Mouse (Mus musculus): ENCODE results near the gene Mex3d. TPM values are rescaled to one million over a fixed set of nuclear protein-coding genes. Genes with fewer than 3 reads are reported as not detected.
A peak's percentile ranks its signal among the peaks of the same experiment; 100 is the strongest.

Gene Mex3d
- polyA plus RNA-seq, 1 experiment from 2014 or later: 2.1 TPM

GRCm38 (mm10) chr10:80331636-80332524 is 55.6 kb downstream of the Mex3d start:
- H3K4me1 ChIP-seq: peaks cover 57% of the 10 kb centered on the region
- H3K27ac ChIP-seq: peak overlapping the region; percentile 93
- H3K4me2 ChIP-seq: peak overlapping the region; percentile 83
- ATAC-seq: peak; percentile 82
- H3K9ac ChIP-seq: peak overlapping the region; percentile 74
- H3K27me3 ChIP-seq (replicated peaks): peaks cover 29% of the 10 kb centered on the region; the same call in 1 of the 2 replicates
- H3K36me3 ChIP-seq: peaks cover 36% of the 10 kb centered on the region
- H3K4me3 ChIP-seq: peak overlapping the region; percentile 64
- no peaks in the 10 kb centered on the region for H3K9me3 ChIP-seq (replicated peaks)
- WGBS (ENCODE audit: insufficient replicate concordance): 14% methylated on average over 10 of the region's 10 CpGs

GRCm38 (mm10) chr10:80330888-80331287 is 56.6 kb downstream of the Mex3d start:
- WGBS (ENCODE audit: insufficient replicate concordance): 58% methylated on average over 2 of the region's 2 CpGs
- Histone ChIP-seq H3K36me3 (peaks cover 26% of the 10 kb centered on the region), H3K4me1 (peaks cover 60% of the 10 kb centered on the region), H3K27ac (peak overlapping the region; percentile 93), H3K27me3 (replicated peaks) (peaks cover 22% of the 10 kb centered on the region; the same call in 1 of the 2 replicates), H3K9ac (peak overlapping the region; percentile 74), H3K9me3 (replicated peaks) (no peaks in the 10 kb centered on the region), H3K4me3 (peak overlapping the region; percentile 64), H3K4me2 (peak overlapping the region; percentile 83)
- no peak for ATAC-seq

Small RNA genes within 50 kb of the gene (microRNA-seq; reads per million reads assigned to microRNA genes)
- not detected for gene Gm22721

Other genes with a start within 250 kb of the Mex3d start
- gene Atp5d, start 249.0 kb downstream of the Mex3d start, polyA plus RNA-seq (2016; fragmentation: Nextera tagmentation; extraction: Ambion mirVana): 393 and 419 TPM in 2 replicates
- 0.94 and 0.96 TPM in 2 replicates for gene Cbarp, start 246.8 kb downstream of the Mex3d start, polyA plus RNA-seq (2016; fragmentation: Nextera tagmentation; extraction: Ambion mirVana)
- gene Midn, start 239.4 kb downstream of the Mex3d start, polyA plus RNA-seq (2016; fragmentation: Nextera tagmentation; extraction: Ambion mirVana): 5.7 and 6.3 TPM in 2 replicates
- 22.1 and 27.3 TPM in 2 replicates for gene Cirbp, start 221.7 kb downstream of the Mex3d start, polyA plus RNA-seq (2016; fragmentation: Nextera tagmentation; extraction: Ambion mirVana)
- 14.0 and 16.4 TPM in 2 replicates for gene 1600002K03Rik, start 214.7 kb downstream of the Mex3d start, polyA plus RNA-seq (2016; fragmentation: Nextera tagmentation; extraction: Ambion mirVana)
- gene Efna2, start 208.2 kb downstream of the Mex3d start, polyA plus RNA-seq (2016; fragmentation: Nextera tagmentation; extraction: Ambion mirVana): 3.1 and 3.4 TPM in 2 replicates
- 33.5 and 35.1 TPM in 2 replicates for gene Mum1, start 161.2 kb downstream of the Mex3d start, polyA plus RNA-seq (2016; fragmentation: Nextera tagmentation; extraction: Ambion mirVana)
- 296 and 312 TPM in 2 replicates for gene Ndufs7, start 138.5 kb downstream of the Mex3d start, polyA plus RNA-seq (2016; fragmentation: Nextera tagmentation; extraction: Ambion mirVana)
- 43.0 and 50.0 TPM in 2 replicates for gene Gamt, start 126.6 kb downstream of the Mex3d start, polyA plus RNA-seq (2016; fragmentation: Nextera tagmentation; extraction: Ambion mirVana)
- 44.3 and 45.9 TPM in 2 replicates for gene Dazap1, start 126.2 kb downstream of the Mex3d start, polyA plus RNA-seq (2016; fragmentation: Nextera tagmentation; extraction: Ambion mirVana)
- 872 and 920 TPM in 2 replicates for gene Rps15, start 95.2 kb downstream of the Mex3d start, polyA plus RNA-seq (2016; fragmentation: Nextera tagmentation; extraction: Ambion mirVana)
- 0.17 and 0.22 TPM in 2 replicates for gene Apc2, start 91.7 kb downstream of the Mex3d start, polyA plus RNA-seq (2016; fragmentation: Nextera tagmentation; extraction: Ambion mirVana)
- gene 2310011J03Rik, start 67.1 kb downstream of the Mex3d start, polyA plus RNA-seq (2016; fragmentation: Nextera tagmentation; extraction: Ambion mirVana): 46.0 and 46.7 TPM in 2 replicates
- 6.9 and 7.2 TPM in 2 replicates for gene Pcsk4, start 58.2 kb downstream of the Mex3d start, polyA plus RNA-seq (2016; fragmentation: Nextera tagmentation; extraction: Ambion mirVana)
- 61.4 and 61.6 TPM in 2 replicates for gene Reep6, start 57.7 kb downstream of the Mex3d start, polyA plus RNA-seq (2016; fragmentation: Nextera tagmentation; extraction: Ambion mirVana)
- gene Adamtsl5, start 39.2 kb downstream of the Mex3d start, polyA plus RNA-seq (2016; fragmentation: Nextera tagmentation; extraction: Ambion mirVana): 2.4 and 2.9 TPM in 2 replicates
- 0.06 and 0.10 TPM in 2 replicates for gene Plk5, start 31.2 kb downstream of the Mex3d start, polyA plus RNA-seq (2016; fragmentation: Nextera tagmentation; extraction: Ambion mirVana)
- 134 and 140 TPM in 2 replicates for gene Mbd3, start 11.9 kb upstream of the Mex3d start, polyA plus RNA-seq (2016; fragmentation: Nextera tagmentation; extraction: Ambion mirVana)
- gene Uqcr11, start 19.2 kb upstream of the Mex3d start, polyA plus RNA-seq (2016; fragmentation: Nextera tagmentation; extraction: Ambion mirVana): 594 and 628 TPM in 2 replicates
- gene Tcf3, start 46.0 kb upstream of the Mex3d start, polyA plus RNA-seq (2016; fragmentation: Nextera tagmentation; extraction: Ambion mirVana): 110 and 115 TPM in 2 replicates
- 0.29 and 0.33 TPM in 2 replicates for gene Onecut3, start 107.2 kb upstream of the Mex3d start, polyA plus RNA-seq (2016; fragmentation: Nextera tagmentation; extraction: Ambion mirVana)
- gene Atp8b3, start 151.5 kb upstream of the Mex3d start, polyA plus RNA-seq (2016; fragmentation: Nextera tagmentation; extraction: Ambion mirVana): 0.02 and 0.08 TPM in 2 replicates
- 23.2 and 23.9 TPM in 2 replicates for gene Rexo1, start 173.9 kb upstream of the Mex3d start, polyA plus RNA-seq (2016; fragmentation: Nextera tagmentation; extraction: Ambion mirVana)
- gene Klf16, start 189.7 kb upstream of the Mex3d start, polyA plus RNA-seq (2016; fragmentation: Nextera tagmentation; extraction: Ambion mirVana): 24.0 and 24.7 TPM in 2 replicates
- gene Abhd17a, start 202.7 kb upstream of the Mex3d start, polyA plus RNA-seq (2016; fragmentation: Nextera tagmentation; extraction: Ambion mirVana): 86.4 and 88.9 TPM in 2 replicates
- 63.3 and 65.2 TPM in 2 replicates for gene Scamp4, start 215.2 kb upstream of the Mex3d start, polyA plus RNA-seq (2016; fragmentation: Nextera tagmentation; extraction: Ambion mirVana)
- gene Adat3, start 215.2 kb upstream of the Mex3d start, polyA plus RNA-seq (2016; fragmentation: Nextera tagmentation; extraction: Ambion mirVana): 7.0 and 7.4 TPM in 2 replicates
- 2.6 and 3.0 TPM in 2 replicates for gene Gm49322, start 218.4 kb upstream of the Mex3d start, polyA plus RNA-seq (2016; fragmentation: Nextera tagmentation; extraction: Ambion mirVana)
- gene Csnk1g2, start 235.2 kb upstream of the Mex3d start, polyA plus RNA-seq (2016; fragmentation: Nextera tagmentation; extraction: Ambion mirVana): 106 TPM in 2 replicates